Mouse (Mus musculus) spleen, postnatal 36 days (tissue): ENCODE results near the gene Apoc2.

Experiments
- DNase-seq, 2 experiments: peaks; one replicate each; pipeline ENCODE4 v3.0.0; 2022; ENCODE audit warnings: low spot score in 2 of 2, mixed read lengths in 1 of 2

Gene Apoc2

DNA sequence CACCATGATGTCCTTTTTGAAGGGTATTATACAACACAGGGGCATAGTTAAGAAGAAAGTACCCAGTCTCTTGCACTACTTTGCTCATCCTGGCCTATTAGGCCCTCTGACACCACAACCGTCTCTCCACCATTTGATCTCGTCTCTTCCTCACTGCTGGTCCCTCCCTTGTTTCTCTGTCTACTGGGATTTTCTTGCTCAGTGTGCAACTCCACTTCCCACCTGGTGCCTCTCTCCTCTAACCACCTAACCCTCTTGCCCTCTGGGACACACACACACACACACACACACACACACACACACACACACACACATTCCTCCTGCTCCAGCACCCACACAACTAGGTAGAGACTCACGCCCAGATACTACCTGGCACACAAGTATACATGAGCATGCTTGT lies 1.2 kb upstream of the Apoc2 start:
- DNase-seq: no peak

DNA sequence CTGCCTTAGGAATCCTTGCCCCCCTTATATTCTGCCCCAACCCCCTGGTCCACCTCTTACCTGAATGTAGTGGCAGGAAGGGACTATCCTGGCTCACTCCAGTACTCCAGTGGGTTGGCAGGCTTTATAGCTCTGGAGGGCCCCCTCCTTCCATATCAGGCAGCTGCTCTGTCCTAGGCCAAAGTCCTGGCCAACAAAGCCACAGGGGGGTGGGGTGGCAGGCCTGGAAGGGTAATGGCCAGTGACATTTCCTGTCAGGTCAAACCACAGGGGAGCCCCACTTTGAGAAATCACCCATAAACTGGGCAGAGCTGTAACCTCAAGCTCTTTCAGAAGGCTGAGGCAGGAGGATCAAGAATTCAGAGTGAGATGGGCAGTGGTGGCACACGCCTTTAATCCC lies 1.1 kb downstream of the Apoc2 start:
- DNase-seq: no peak

DNA sequence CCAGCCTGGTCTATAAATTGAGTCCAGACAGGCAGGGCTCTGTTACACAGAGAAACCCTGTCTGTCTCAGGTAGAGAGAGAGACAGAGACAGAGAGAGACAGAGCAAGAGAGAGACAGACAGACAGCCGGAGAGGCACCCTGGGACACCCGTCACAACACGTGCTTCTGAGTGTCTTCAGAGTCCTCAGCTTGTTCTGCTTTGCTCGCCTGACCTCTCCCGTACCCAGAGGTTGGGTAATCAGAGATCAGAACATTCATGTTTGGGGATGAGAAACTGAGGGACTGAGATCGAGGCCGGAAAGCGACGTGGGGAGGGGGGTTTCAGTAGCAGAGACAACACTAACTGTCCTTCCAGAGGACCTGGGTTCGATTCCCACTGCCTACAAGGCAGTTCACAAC lies 1.9 kb downstream of the Apoc2 start:
- no peak for DNase-seq

DNA sequence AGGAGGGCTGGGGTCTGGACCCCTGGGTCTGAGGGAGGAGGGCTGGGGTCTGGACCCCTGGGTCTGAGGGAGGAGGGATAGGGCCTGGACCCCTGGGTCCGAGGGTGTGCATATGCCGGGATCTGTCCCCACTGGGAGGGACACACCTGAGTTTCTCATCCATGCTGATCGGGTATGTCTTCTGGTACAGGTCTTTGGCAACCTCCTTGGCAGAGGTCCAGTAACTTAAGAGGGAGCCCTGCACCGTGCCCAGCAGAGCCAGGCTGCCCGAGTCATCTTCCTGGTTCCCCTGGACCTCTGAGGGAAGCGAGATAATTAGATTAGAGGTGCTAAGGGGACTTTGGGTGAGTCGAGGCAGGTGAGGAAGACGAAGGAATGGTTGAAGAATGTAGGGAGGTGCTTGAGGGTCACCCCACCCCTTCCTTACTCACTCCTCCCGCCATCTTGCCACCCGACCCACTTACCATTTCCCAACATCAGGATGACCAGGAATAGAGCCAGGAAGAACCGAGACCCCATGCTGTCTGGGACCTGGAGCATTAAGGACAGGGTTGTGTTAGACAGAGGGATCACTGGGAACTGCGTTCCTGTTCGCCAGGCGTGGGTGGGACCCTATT lies 4.5 kb downstream of the Apoc2 start:
- no peak for DNase-seq

DNA sequence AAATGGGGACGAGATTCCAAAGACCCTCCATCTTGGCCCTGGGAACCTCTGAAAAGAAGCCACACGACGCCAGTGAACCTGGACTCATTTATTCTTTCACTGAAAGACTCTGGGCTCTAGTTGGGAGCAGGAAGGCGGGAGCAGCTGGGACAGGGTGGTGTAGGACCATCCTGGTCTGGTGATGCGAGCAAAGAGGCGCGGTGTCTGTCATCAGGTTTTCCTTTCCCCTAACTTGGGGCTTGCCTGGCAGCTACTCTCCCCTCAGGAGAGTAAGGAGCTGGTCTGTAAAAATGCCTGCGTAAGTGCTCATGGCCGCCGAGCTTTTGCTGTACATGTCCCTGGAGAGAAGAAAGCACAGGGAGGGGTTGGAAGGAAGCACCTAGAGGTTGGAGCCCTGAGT lies 6.2 kb downstream of the Apoc2 start:
- DNase-seq: no peak

DNA sequence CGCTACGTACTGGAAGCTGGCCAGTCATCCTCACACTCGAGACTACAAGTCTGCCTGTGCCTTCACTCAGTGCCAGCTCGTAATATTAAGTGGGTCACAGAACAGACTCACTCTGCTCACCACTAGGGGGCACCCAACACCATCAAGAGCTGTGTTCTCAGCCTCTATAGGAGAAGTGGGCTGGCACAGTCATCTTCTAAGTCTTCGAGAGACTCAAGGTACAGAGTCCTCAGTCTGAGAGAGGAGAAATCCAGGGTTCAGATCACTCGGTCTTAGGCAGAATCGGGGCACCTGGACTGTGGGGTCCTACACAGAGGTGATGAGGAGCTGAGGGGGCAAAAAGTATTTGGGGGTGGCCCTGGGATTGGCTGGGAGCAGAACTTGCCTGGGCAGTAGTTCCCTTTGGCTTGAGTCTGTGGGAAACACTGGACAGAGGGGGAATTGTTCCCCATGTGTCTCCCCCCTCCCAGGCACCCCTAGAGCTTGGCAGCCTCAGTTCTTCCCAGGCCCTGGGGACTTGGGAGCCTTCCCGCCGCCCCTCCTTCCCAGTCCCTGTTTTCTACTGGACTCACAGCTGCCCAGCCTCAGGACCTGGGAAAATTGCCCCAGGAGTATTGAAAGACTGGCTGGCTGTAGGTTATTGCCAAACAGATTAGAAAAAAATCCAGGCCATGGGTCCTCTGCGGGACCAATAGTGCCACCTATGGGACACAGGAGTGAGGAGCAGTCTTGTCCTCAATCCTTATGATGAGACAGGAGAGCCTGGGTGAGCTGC lies 8.6 kb downstream of the Apoc2 start:
- DNase-seq: peak; percentile 90 to 93

DNA sequence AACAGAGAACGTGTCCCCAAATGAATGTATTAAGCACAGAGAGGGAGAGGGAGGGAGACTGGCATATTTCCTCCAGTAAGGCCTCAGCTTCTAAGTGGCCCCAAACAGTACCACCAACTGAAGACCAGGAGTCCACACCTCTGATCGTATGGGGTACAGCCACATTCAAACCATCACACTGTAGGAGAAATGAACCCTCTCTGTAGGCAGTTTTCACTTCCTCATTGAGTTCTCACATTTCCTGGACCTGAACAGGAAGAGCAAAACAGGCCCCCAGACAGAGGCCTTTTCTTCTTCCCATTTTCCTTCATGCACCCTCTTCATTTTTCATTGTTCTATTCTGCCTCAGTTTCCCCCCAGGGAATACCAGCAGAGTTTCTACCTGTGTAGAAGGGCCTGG lies 10.3 kb downstream of the Apoc2 start:
- DNase-seq: peak; percentile 50 to 66

DNA sequence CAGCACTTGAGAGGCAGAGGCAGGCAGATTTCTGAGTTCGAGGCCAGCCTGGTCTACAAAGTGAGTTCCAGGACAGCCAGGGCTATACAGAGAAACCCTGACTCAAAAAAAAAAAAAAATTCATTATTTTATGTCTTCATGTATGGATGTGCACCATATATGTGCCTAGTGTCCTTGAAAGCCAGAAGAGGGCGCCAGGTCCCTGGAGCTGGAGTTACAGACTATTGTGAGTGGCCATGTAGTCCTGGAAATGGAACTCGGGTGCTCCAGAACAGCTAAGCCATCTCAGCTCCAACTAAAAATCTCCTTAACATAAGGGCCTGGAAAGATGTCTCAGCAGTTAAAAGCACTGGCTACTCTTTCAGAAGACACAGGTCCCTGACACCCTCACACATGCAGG lies 11.0 kb downstream of the Apoc2 start:
- no peak for DNase-seq

DNA sequence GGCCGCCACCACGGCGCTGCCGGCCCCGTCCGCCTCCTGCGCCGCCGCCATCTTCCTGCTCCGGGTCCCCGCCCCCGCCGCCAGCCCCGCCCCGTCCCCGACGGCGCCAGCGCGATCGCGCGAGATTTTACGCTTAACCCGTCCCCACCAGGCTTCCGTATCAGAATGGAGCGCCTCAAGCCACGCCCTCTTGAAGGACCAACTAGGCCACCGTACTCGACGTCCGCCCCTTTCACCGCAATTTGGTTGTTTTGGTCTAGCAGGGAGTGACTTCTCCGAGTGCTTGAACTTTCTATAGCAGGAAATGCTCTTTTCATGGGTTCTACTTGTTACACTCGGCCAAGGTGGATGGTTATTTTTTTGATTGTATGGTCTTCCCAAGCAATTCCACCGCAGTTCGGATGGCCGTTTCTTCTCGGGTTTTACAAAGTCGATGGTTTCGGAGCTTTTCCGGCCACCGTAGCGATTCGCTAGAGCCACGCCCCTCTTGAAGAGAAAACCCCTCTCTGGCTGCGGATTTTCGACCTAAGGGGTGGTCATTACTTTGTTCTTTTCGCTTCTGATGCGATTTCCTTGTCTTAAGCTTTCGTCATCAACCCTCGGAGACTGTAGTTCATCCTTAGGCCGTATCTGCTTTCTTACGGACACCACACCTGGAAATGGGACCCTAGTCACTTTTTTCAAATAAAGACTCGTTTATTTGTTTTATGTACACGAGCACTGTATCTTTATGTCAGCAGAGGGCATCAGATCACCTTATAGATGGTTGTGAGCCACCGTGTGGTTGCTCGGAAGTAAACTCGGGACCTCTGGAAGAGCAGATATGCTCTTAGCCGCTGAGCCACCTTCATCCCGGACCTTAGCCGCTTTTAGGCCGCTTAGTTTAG lies 12.5 kb downstream of the Apoc2 start, which contains the start of gene Clptm1:
Gene Clptm1, minus strand, starts transcription at position 79 of the 887 bp plus-strand sequence.
- DNase-seq: peak; percentile 95 to 97

DNA sequence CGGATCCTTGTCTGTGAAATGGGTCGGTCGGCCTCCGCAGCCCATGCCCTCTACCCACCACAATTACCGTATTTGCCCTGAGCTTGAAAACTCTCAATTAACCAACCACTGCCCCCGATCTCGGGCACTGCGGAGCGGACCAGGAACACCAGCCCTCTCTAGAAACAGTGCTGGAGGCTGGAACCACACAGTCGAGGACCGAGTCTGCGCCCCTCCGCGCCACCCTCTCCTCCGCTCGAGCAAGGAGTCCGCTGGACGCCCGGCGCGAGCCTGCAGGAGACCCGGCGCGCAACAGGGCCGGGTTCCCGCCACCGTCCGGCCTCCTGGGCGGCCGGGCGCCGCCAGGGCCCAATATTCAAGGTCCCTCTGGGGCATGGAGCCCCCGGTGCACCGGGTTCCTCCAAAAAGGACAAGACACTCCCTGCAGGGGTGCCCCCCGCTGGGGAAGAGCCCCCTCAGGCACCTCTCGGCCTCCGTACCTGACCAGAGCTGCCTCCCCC lies 13.2 kb downstream of the Apoc2 start:
- DNase-seq: no peak

DNA sequence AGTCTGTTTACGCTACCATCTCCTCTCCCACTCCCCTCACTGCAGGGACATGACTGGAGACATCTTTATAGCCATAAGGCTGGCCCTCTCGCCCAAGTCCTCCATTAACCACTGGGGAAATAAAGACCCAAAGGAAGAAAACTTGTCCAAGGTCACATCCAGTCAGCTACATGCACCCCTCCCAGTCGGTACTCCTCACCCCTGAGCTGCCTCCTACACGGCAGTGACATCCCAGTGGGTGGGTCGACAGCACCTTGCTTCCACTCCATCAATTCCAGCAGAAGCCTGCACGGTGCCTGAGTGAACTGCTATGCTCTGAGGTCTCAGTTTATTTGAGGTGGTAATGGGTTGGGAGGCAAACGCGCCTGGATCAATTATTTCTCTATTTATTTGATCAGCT lies 13.8 kb downstream of the Apoc2 start:
- no peak for DNase-seq

DNA sequence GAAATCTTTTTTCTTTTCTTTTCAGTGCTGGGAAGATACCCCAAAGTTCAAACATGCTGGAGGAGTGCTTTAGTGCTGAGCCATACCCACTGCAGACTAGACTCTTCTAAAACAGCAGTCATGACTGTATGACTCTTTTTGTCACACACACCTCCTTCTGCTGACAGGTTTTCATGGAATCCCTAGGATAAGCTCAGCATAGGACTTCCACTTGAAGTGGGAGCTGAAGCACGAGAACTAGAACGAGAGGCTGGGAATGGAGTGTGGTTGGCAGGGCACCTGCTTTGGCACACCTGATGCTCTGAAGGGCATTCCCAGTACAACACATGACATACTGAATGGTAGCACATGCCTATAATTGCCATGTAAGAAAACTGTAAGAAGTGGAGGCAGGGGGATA lies 25.1 kb downstream of the Apoc2 start:
- DNase-seq: no peak

DNA sequence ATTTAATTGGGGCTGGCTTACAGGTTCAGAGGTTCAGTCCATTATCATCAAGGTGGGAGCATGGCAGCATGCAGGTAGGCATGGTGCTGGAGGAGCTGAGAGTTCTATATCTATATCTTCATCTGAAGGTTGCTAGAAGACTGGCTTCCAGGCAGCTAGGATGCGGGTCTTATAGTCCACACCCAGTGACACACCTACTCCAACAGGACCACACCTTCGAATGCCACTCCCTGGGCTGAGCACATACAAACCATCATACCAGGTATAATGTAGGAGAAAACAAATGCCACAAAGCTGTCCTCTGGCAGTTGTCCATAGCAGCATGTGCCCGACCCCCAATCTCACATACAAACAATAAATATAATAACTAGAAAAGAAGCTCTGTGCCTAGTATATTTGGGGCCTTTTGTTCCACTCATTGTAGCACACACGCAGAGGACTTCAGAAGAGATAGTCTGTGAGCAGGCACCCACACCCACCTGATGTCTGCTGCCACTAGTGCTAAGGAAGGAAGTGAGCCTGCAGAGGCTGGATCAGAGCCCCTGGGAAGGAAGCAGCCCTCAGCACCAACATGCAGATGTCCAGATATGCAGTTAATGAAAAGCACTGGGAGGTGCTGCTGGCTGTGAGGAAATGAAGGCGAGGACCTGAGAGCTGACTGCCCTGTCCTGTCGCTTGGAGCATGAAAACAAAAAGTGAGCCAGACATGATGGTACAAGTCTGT lies 26.5 kb downstream of the Apoc2 start:
- no peak for DNase-seq

DNA sequence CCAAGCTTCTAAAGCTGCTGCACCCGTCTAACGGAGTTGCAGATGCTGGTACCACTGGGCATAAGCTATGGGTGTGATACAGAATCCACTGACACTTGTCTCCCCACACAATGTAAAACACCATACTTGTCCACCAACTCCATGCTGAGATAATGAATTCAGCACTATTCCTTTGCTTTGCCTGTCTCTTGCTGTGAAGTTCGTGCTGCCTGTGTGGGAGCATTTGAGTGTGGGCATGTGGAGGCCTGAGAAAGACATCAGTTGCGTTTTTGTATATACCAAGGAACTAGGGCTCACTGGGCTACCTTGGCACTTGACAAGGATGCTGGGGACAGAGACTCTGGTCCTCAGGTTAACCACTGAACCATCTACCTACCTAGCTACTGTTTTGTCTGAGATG lies 36.5 kb downstream of the Apoc2 start:
- DNase-seq: no peak

DNA sequence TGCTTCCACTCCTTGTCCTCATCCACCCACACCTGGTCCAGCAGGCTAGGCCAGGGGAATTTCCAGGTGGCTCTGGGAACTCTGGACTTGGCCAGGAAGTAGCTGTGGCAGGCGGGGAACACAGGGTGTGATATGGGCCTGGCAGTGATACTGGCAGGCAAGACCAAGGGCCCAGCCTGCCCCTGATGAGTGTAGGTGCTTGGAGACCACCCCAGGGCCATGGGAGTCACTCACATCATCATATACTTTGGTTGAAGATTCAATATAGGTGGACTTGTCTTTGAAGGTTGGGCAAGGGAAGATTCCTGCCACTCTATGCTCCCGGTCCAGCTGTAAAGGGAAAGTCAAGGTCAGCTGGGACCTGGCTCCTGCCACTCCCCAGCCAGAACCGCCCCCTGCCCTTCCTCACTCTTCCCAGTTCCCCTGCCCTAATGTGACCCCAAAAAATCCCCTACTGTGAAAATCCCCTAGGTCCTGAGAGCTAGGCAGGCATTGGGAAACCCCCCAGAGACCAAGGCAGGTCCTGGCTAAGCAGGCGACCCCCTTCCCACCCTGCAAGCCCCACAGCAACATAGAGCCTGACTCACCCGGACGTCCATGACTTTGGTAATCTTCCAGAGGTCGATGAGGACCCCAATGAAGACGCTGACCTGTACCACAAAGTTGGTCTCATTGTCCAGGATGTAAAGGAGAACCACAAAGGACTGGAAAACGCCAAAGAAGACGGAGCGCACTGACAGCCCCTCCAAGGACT lies 42.5 kb downstream of the Apoc2 start:
- DNase-seq: no peak

DNA sequence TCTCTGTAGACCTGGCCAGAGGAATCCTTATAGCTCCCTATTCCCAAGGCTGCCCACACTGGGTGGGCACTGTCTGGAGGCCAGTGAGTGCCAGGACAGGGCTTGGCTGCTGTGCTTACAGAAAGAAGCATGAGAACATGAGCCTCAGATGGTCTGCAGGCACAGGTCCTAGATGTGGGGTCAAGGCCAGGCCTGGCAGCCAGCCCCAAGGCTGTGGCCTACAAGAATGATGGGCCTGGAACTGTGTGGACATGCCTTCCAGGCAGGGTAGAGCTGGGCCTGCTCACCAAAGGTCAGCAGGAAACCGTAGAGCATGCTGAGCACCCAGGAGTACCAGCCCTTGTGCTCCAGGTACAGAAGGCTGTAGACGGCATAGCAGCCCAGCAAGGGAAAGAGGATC lies 43.1 kb downstream of the Apoc2 start:
- DNase-seq: no peak

DNA sequence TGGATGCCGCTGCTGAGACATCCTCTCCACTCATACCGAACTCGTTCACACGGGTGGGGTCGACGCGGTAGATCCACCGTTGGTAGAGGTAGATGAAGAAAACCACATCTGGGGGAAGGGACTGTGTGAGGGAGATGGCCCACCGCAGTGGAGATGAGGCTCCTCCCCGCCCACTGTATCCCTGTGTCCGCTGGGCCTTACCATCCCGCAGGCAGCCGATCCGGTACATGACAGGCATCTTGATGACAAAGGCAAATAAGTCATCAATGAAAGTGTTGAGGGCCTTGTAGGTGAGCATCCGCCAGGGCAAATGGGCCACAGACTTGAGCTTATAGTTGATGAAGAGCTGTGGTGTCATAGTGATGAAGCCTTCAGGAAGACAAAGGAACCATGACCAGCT lies 43.9 kb downstream of the Apoc2 start:
- no peak for DNase-seq

DNA sequence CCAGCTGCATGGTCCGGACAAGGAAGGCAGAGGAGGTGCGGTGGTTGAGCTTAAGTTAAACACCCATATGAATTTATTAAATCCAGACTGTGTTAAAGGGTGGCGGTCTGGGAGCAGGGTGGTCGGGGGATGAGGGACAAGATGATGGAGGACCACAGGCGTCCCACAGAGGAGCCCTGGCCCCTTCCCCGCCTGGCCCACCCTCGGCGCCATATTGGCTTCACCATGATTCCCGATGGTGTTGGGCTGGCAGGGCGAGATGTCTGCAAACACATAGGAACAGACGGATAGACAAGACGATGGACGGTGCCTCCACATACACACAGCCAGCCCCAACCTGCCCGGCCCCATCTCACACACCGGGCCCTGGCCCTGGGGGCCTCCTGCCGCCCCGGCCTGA lies 44.5 kb downstream of the Apoc2 start:
- DNase-seq: no peak

DNA sequence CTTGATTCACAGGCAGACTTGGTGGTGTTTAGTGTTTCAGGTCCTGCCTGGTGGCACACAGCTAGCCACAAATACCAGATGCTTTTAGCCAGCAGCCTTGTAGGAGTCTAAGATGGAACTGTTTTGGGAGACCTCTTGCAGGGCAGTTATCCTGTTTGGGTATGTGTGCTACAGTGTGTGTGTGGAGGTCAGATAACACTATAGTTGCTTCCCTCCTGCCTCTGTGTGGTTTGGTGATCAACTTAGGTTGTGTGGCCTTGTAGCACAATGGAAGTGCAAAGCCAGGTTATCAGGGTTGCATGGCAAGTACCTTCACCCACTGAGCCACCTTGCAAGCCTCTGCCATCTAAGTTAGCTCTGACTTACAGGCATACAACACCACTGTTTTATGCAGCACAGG lies 45.0 kb downstream of the Apoc2 start:
- DNase-seq: no peak

DNA sequence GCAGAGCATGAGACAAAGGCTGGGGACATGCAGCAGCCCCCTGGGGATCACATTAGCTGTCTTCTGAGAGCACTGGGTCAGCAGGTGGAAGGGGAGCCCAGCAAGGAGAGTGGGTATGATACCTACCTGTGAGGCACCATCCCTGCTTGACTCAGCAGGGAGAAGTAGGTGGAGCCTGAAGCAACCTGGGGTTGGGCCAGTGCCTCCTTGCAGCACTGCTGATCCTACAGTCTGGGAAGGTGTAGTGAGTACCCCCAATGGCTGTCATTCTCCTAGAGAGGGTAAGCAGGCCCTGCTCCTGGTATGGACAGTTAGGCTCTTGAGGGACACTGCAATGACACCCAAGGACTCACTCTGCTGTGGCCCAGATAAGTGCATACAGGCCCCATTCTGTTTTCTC lies 45.5 kb downstream of the Apoc2 start:
- no peak for DNase-seq

DNA sequence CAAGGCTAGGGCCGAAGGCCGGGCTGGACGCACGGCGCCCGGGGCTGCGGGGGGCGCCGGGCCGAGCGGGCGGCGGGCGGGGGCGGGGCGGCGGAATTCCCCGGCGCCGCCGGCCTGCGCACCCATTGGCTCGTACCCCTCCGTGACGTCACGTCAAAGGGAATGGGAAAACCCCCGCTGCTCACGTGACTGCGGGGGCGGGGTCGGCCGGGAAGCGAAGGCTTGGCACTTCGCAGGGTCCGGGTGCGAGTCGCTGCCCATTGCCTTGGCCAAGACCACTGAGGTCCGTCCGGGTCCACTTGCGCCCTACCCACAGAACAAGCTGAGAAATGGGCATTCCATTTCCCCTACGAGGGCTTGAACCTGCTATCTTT lies 48.4 kb downstream of the Apoc2 start, which contains the start of gene Relb:
Gene Relb, minus strand, starts transcription at position 78 of the 374 bp plus-strand sequence.
- DNase-seq: peak; percentile 90 to 94
